10 mouse cellular contexts compared by ENCODE assay signal in genomic region chr11:44399763-44400162, GRCm38 (mm10). TPM values are rescaled to one million over a fixed set of nuclear protein-coding genes. Genes with fewer than 3 reads are reported as not detected.
DNase-seq lines count a peak whose midpoint lies in the region; ATAC-seq lines count a peak whose summit lies in the region.
"Had no signal": no experiment of that assay in that cellular context is flagged by ENCODE, and none has a peak within 500 bp of the region (broad histone marks: within the 10 kb centered on the region; RNA-seq: fewer than 3 reads in every experiment).

Gene Il12b (plus strand): TSS chr11:44400063.

- H3K4me2 ChIP-seq in lung, embryonic 15.5 days = peak within 1 kb of the TSS; percentile 70
- peak within 1 kb of the TSS; percentile 55 for H3K4me2 ChIP-seq in forebrain, embryonic 14.5 days (ENCODE audit: low read length)
- peak within 1 kb of the TSS; percentile 62 for H3K4me2 ChIP-seq in limb, embryonic 11.5 days (ENCODE audit: low read depth, severe bottlenecking)
- H3K4me2 ChIP-seq in neural tube, embryonic 15.5 days = peak within 1 kb of the TSS; percentile 66

- ATAC-seq in lung, embryonic 15.5 days (ENCODE audit: borderline replicate concordance, extremely low read depth, low FRiP score, low TSS enrichment) = no peak
- ATAC-seq in forebrain, embryonic 14.5 days = no peak
- ATAC-seq in limb, embryonic 11.5 days (ENCODE audit: insufficient number of reproducible peaks, low FRiP score, low TSS enrichment, low read depth) = no peak
- ATAC-seq in neural tube, embryonic 15.5 days (ENCODE audit: low FRiP score) = no peak
- ATAC-seq in inflammation-experienced regulatory T-cells, adult 6 months = no peak

- H3K4me1 ChIP-seq in lung, embryonic 15.5 days = no peaks in the 10 kb centered on the region
- H3K4me1 ChIP-seq in forebrain, embryonic 14.5 days (ENCODE audit: control insufficient read depth, insufficient read depth, low read length) = peaks cover 14% of the 10 kb centered on the region
- no peaks in the 10 kb centered on the region for H3K4me1 ChIP-seq in limb, embryonic 11.5 days (ENCODE audit: control insufficient read depth, insufficient read depth, low read length)
- H3K4me1 ChIP-seq in neural tube, embryonic 15.5 days = peaks cover 17% of the 10 kb centered on the region

- no peaks in the 10 kb centered on the region for H3K9me3 ChIP-seq in lung, embryonic 15.5 days
- H3K9me3 ChIP-seq in forebrain, embryonic 14.5 days (replicated peaks; ENCODE audit: control insufficient read depth, low read length) = no peaks in the 10 kb centered on the region
- no peaks in the 10 kb centered on the region for H3K9me3 ChIP-seq in limb, embryonic 11.5 days (ENCODE audit: control insufficient read depth, low read length)
- H3K9me3 ChIP-seq in neural tube, embryonic 15.5 days (replicated peaks) = no peaks in the 10 kb centered on the region

- peak within 1 kb of the TSS; percentile 37 for H3K4me3 ChIP-seq in lung, embryonic 15.5 days
- H3K4me3 ChIP-seq in forebrain, embryonic 14.5 days (ENCODE audit: low read depth, low read length) = peak within 1 kb of the TSS; percentile 21
- peak within 1 kb of the TSS; percentile 30 for H3K4me3 ChIP-seq in limb, embryonic 11.5 days (ENCODE audit: low read depth, low read length)
- H3K4me3 ChIP-seq in neural tube, embryonic 15.5 days (replicated peaks) = peak within 1 kb of the TSS; percentile 34

- no peak for DNase-seq in lung, postnatal 10 days
- DNase-seq in forebrain, embryonic 14.5 days (ENCODE audit: low spot score) = no peak
- no peak for DNase-seq in limb, embryonic 11.5 days (ENCODE audit: low spot score)
- DNase-seq in cerebellum, adult 11-12 months = no peak
- DNase-seq in adipocyte (ENCODE audit: low spot score) = no peak
- DNase-seq: cerebellum, postnatal 36 days; kidney, postnatal 4 days had no signal

- WGBS in lung, embryonic 15.5 days = 67% methylated on average over 6 of the region's 6 CpGs
- WGBS in forebrain, embryonic 14.5 days = 80% methylated on average over 6 of the region's 6 CpGs
- 75% methylated on average over 6 of the region's 6 CpGs for WGBS in limb, embryonic 11.5 days
- 79% methylated on average over 6 of the region's 6 CpGs for WGBS in neural tube, embryonic 15.5 days

- no peak within 1 kb of the TSS for H3K9ac ChIP-seq in lung, embryonic 15.5 days
- no peak within 1 kb of the TSS; the same call in 1 of the 2 replicates for H3K9ac ChIP-seq in forebrain, embryonic 14.5 days (ENCODE audit: low read length)
- peak within 1 kb of the TSS; percentile 47 for H3K9ac ChIP-seq in limb, embryonic 11.5 days (ENCODE audit: low read length)
- H3K9ac ChIP-seq in neural tube, embryonic 15.5 days (replicated peaks) = peak within 1 kb of the TSS; percentile 27; the same call in 1 of the 2 replicates

- no peaks in the 10 kb centered on the region for H3K36me3 ChIP-seq in lung, embryonic 15.5 days
- no peaks in the 10 kb centered on the region for H3K36me3 ChIP-seq in forebrain, embryonic 14.5 days (ENCODE audit: control insufficient read depth, insufficient read depth, low read length)
- no peaks in the 10 kb centered on the region for H3K36me3 ChIP-seq in limb, embryonic 11.5 days (ENCODE audit: control insufficient read depth, insufficient read depth, low read length)
- H3K36me3 ChIP-seq in neural tube, embryonic 15.5 days = no peaks in the 10 kb centered on the region

- no peak within 1 kb of the TSS for H3K27ac ChIP-seq in lung, embryonic 15.5 days
- H3K27ac ChIP-seq in forebrain, embryonic 14.5 days (ENCODE audit: low read depth, low read length) = no peak within 1 kb of the TSS
- H3K27ac ChIP-seq in limb, embryonic 11.5 days (replicated peaks; ENCODE audit: low read depth, low read length) = no peak within 1 kb of the TSS
- H3K27ac ChIP-seq in neural tube, embryonic 15.5 days (replicated peaks) = no peak within 1 kb of the TSS

- no peaks in the 10 kb centered on the region; the same call in 1 of the 2 replicates for H3K27me3 ChIP-seq in lung, embryonic 15.5 days
- H3K27me3 ChIP-seq in forebrain, embryonic 14.5 days (replicated peaks; ENCODE audit: control insufficient read depth, insufficient read depth, low read length) = no peaks in the 10 kb centered on the region
- H3K27me3 ChIP-seq in limb, embryonic 11.5 days (ENCODE audit: control insufficient read depth, insufficient read depth, low read length) = no peaks in the 10 kb centered on the region
- H3K27me3 ChIP-seq in neural tube, embryonic 15.5 days (replicated peaks) = no peaks in the 10 kb centered on the region

RNA-seq across cellular contexts. Expression of gene Il12b, which starts in this region (rescaled TPM):
- polyA plus RNA-seq in lung, embryonic 15.5 days (2015; fragmentation: Nextera tagmentation; extraction: Ambion mirVana) = not detected in 2 replicates
- not detected in 2 replicates for polyA plus RNA-seq in forebrain, embryonic 14.5 days (2014; fragmentation: Nextera tagmentation; extraction: Ambion mirVana)
- 0.11 TPM in 1 of 2 replicates, not detected in the other for polyA plus RNA-seq in limb, embryonic 11.5 days (2014; fragmentation: Nextera tagmentation; extraction: Ambion mirVana)
- polyA plus RNA-seq in neural tube, embryonic 15.5 days (2015; fragmentation: Nextera tagmentation; extraction: Ambion mirVana) = not detected in 2 replicates
- under 1 TPM in 2 of 3 experiments, not detected in 1; 0.17 to 0.31 TPM for polyA plus RNA-seq in inflammation-experienced regulatory T-cells, adult 6 months (2017; shearing (Covaris generic))

Comparison
In these comparisons a context has a peak if more than half of its experiments do, and no peak if none do; other contexts are left out.
1. H3K9ac ChIP-seq: peak in limb, embryonic 11.5 days (single experiment) and neural tube, embryonic 15.5 days (single experiment); none in lung, embryonic 15.5 days (single experiment) and forebrain, embryonic 14.5 days (single experiment).
2. Peak in every context shown above with its lines, with median percentiles within 50 percentile points of each other: H3K4me2 ChIP-seq and H3K4me3 ChIP-seq.